In the genomic region with DNA sequence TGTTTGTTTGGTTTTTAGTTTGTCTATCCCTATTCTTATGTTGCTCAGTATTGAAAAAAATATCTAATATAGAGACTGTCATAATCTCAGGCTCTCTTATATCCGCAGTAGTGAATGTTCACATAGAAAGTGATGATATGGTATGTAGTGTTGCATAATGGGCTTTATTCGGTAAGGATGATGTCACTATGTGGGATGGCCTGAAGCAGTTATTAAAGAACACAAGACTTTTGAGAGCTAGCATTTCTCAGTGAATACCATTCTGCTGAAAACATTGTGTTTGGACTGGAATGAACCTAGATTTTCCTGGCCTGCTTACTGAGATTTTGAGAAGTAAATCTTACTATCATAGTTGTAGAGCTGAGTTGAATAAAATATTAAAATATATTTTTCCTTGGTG, we compare ENCODE assay signal across 20 mouse cellular contexts. TPM values are rescaled to one million over a fixed set of nuclear protein-coding genes. Genes with fewer than 3 reads are reported as not detected.
DNase-seq lines count a peak whose midpoint lies in the region; ATAC-seq and TF ChIP-seq lines count a peak whose summit lies in the region.
"Had no signal": no experiment of that assay in that cellular context is flagged by ENCODE, and none has a peak within 500 bp of the region (broad histone marks: within the 10 kb centered on the region; RNA-seq: fewer than 3 reads in every experiment).

No protein-coding gene starts in this region.

- ATAC-seq in heart, postnatal 0 days (ENCODE audit: insufficient read depth, low read depth), result no peak
- peak; percentile 42; the same call in 1 of the 2 replicates for ATAC-seq in stomach, postnatal 0 days (ENCODE audit: low FRiP score, low TSS enrichment)
- ATAC-seq: forebrain, embryonic 13.5 days; forebrain, postnatal 0 days; hindbrain, postnatal 0 days had no signal

- H3K27me3 ChIP-seq in cerebellum, adult 2 months (ENCODE audit: control insufficient read depth, insufficient read depth, low read length), result no peaks in the 10 kb centered on the region; the same call in 1 of the 2 replicates
- H3K27me3 ChIP-seq in heart, postnatal 0 days (ENCODE audit: control insufficient read depth, insufficient read depth, low read length), result no peaks in the 10 kb centered on the region
- no peaks in the 10 kb centered on the region for H3K27me3 ChIP-seq in stomach, postnatal 0 days (ENCODE audit: control insufficient read depth, insufficient read depth, low read length)
- H3K27me3 ChIP-seq: CH12.LX; embryonic facial prominence, embryonic 13.5 days; forebrain, embryonic 13.5 days; heart, embryonic 15.5 days; hindbrain, embryonic 13.5 days had no signal

- no peak for DNase-seq in cerebellum, adult 2 months
- DNase-seq in cerebellum, adult 18-20 months, result no peak
- DNase-seq in heart, postnatal 0 days (ENCODE audit: low spot score), result peak; percentile 36
- no peak for DNase-seq in heart, postnatal 4 days
- peak; percentile 33 for DNase-seq in NIH3T3 (ENCODE audit: low read depth)
- DNase-seq in stomach, postnatal 0 days (ENCODE audit: low spot score), result no peak
- no peak for DNase-seq in spleen, adult 18-20 months
- DNase-seq: adrenal gland, postnatal 10 days; cerebellum, adult 11 months; cerebellum, adult 9-11 months; cerebellum, postnatal 36 days; forebrain, postnatal 0 days; gastrocnemius, postnatal 36 days had no signal

- 0 out of 2 replicates have a peak overlapping the region, but pooled peaks have one; percentile 39 for H3K27ac ChIP-seq in cerebellum, adult 2 months (ENCODE audit: insufficient read depth, low read length)
- no peak overlapping the region for H3K27ac ChIP-seq in heart, postnatal 0 days (ENCODE audit: low read depth)
- no peak overlapping the region for H3K27ac ChIP-seq in stomach, postnatal 0 days (replicated peaks)
- H3K27ac ChIP-seq: embryonic facial prominence, embryonic 13.5 days; forebrain, embryonic 13.5 days; heart, embryonic 15.5 days; hindbrain, embryonic 13.5 days; hindbrain, postnatal 0 days had no signal

- no peak for TF ChIP-seq CTCF in cerebellum, adult 2 months (IDR thresholded peaks at IDR 0.05; ENCODE audit: borderline replicate concordance, insufficient read depth, low read depth, low read length)
- TF ChIP-seq CTCF in heart, postnatal 0 days (IDR thresholded peaks at IDR 0.05; ENCODE audit: low read depth), result no peak
- no peak for TF ChIP-seq CTCF in stomach, postnatal 0 days (IDR thresholded peaks at IDR 0.05; ENCODE audit: low read depth)

- 80% methylated on average over 2 of the region's 2 CpGs for WGBS in cerebellum, adult 2 months
- 44% methylated on average over 2 of the region's 2 CpGs for WGBS in heart, postnatal 0 days
- WGBS in stomach, postnatal 0 days, result 61% methylated on average over 2 of the region's 2 CpGs

- no peak overlapping the region for H3K4me3 ChIP-seq in cerebellum, adult 2 months (replicated peaks; ENCODE audit: insufficient read depth, low read depth, low read length)
- H3K4me3 ChIP-seq in heart, postnatal 0 days (ENCODE audit: low read depth, low read length), result no peak overlapping the region
- H3K4me3 ChIP-seq in stomach, postnatal 0 days (ENCODE audit: low read depth, low read length), result no peak overlapping the region
- H3K4me3 ChIP-seq: embryonic facial prominence, embryonic 13.5 days; forebrain, embryonic 13.5 days; heart, embryonic 15.5 days; hindbrain, embryonic 13.5 days had no signal

- no peaks in the 10 kb centered on the region for H3K9me3 ChIP-seq in heart, postnatal 0 days (replicated peaks; ENCODE audit: control insufficient read depth, low read length)
- no peaks in the 10 kb centered on the region for H3K9me3 ChIP-seq in stomach, postnatal 0 days (ENCODE audit: control insufficient read depth, low read length)
- H3K9me3 ChIP-seq: embryonic facial prominence, embryonic 13.5 days; forebrain, embryonic 13.5 days; heart, embryonic 15.5 days; hindbrain, embryonic 13.5 days had no signal

- no peak for TF ChIP-seq EP300 in heart, postnatal 0 days (IDR thresholded peaks at IDR 0.05; ENCODE audit: low read depth)
- TF ChIP-seq EP300 in stomach, postnatal 0 days (optimal IDR thresholded peaks at IDR 0.05), result no peak

- H3K9ac ChIP-seq in heart, postnatal 0 days (replicated peaks; ENCODE audit: low read depth, low read length), result no peak overlapping the region
- no peak overlapping the region for H3K9ac ChIP-seq in stomach, postnatal 0 days (ENCODE audit: low read length)
- H3K9ac ChIP-seq: embryonic facial prominence, embryonic 13.5 days; forebrain, embryonic 13.5 days; forebrain, postnatal 0 days; heart, embryonic 15.5 days; hindbrain, embryonic 13.5 days had no signal

- TF ChIP-seq POLR2A in cerebellum, adult 2 months (IDR thresholded peaks at IDR 0.05; ENCODE audit: borderline replicate concordance, insufficient read depth, low read length), result no peak

- H3K4me2 ChIP-seq in heart, postnatal 0 days (ENCODE audit: low read depth, low read length), result no peak overlapping the region
- H3K4me2 ChIP-seq in stomach, postnatal 0 days (replicated peaks; ENCODE audit: low read depth), result no peak overlapping the region
- H3K4me2 ChIP-seq: embryonic facial prominence, embryonic 13.5 days; forebrain, embryonic 13.5 days; heart, embryonic 11.5 days; heart, embryonic 15.5 days; hindbrain, embryonic 13.5 days had no signal

- H3K4me1 ChIP-seq in cerebellum, adult 2 months (ENCODE audit: control insufficient read depth, insufficient read depth, low read length), result peaks cover 2% of the 10 kb centered on the region
- peaks cover 4% of the 10 kb centered on the region; the same call in 1 of the 2 replicates for H3K4me1 ChIP-seq in heart, postnatal 0 days (ENCODE audit: control insufficient read depth, insufficient read depth)
- H3K4me1 ChIP-seq in stomach, postnatal 0 days (replicated peaks; ENCODE audit: control insufficient read depth, insufficient read depth), result no peaks in the 10 kb centered on the region; the same call in 1 of the 2 replicates

- H3K36me3 ChIP-seq in heart, postnatal 0 days (replicated peaks; ENCODE audit: control insufficient read depth, insufficient read depth, low read length), result no peaks in the 10 kb centered on the region
- H3K36me3 ChIP-seq in stomach, postnatal 0 days (ENCODE audit: control insufficient read depth, insufficient read depth, low read length), result no peaks in the 10 kb centered on the region
- H3K36me3 ChIP-seq: embryonic facial prominence, embryonic 13.5 days; heart, embryonic 15.5 days; hindbrain, embryonic 13.5 days had no signal

RNA-seq across cellular contexts. Expression of a gene that starts 23.5 kb away (rescaled TPM):
- 56.1 and 56.7 TPM in 2 replicates for polyA plus RNA-seq in cerebellum, adult 2 months (2012; rRNA removed)
- 22.8 and 48.9 TPM in 2 replicates for total RNA-seq in heart, postnatal 0 days (2014; rRNA removed; ENCODE audit: low replicate concordance)
- 11.2 and 14.0 TPM in 2 replicates for polyA plus RNA-seq in heart, postnatal 0 days (2015; fragmentation: Nextera tagmentation; extraction: Ambion mirVana)
- 10 to 100 TPM; 29.0 to 30.9 TPM for total RNA-seq in heart, postnatal 4 days (2021)
- polyA plus RNA-seq in stomach, postnatal 0 days (2015; fragmentation: Nextera tagmentation; extraction: Ambion mirVana), result 5.4 and 8.1 TPM in 2 replicates

RNA-seq across cellular contexts. Expression of a gene that starts 59.8 kb away (rescaled TPM):
- 71.9 and 73.4 TPM in 2 replicates for polyA plus RNA-seq in cerebellum, adult 2 months (2012; rRNA removed)
- total RNA-seq in heart, postnatal 0 days (2014; rRNA removed; ENCODE audit: low replicate concordance), result 53.5 and 66.7 TPM in 2 replicates
- polyA plus RNA-seq in heart, postnatal 0 days (2015; fragmentation: Nextera tagmentation; extraction: Ambion mirVana), result 12.5 and 14.7 TPM in 2 replicates
- 10 to 100 TPM; 29.8 to 35.1 TPM for total RNA-seq in heart, postnatal 4 days (2021)
- polyA plus RNA-seq in stomach, postnatal 0 days (2015; fragmentation: Nextera tagmentation; extraction: Ambion mirVana), result 7.1 and 8.3 TPM in 2 replicates

Comparison
In these comparisons a context has a peak if more than half of its experiments do, and no peak if none do; other contexts are left out.
1. DNase-seq: peak in heart, postnatal 0 days (single experiment) and NIH3T3 (single experiment); none in cerebellum, adult 2 months (0 of 2), cerebellum, adult 18-20 months (0 of 2), heart, postnatal 4 days (single experiment), stomach, postnatal 0 days (single experiment) and spleen, adult 18-20 months (0 of 2).